Mouse (Mus musculus) forelimb bud, embryonic 11.5 days (tissue): ENCODE measurements around the gene Ank2.
A peak's percentile ranks its signal among the peaks of the same experiment; 100 is the strongest.

Experiments
- DNase-seq: peaks from one replicate; pipeline ENCODE4 v3.0.0-alpha.2; 2012; ENCODE audit warnings: low read depth, low spot score

Gene Ank2

GRCm38 (mm10) chr3:127034983-127035382 lies 464.2 kb downstream of the Ank2 start:
- no peak for DNase-seq

- DNase-seq: no peak
Measured at GRCm38 (mm10) chr3:127023992-127024391, 475.2 kb downstream of the Ank2 start.

- DNase-seq: no peak
Measured at GRCm38 (mm10) chr3:127020167-127020566, 479.0 kb downstream of the Ank2 start.

GRCm38 (mm10) chr3:127019728-127020127 lies 479.4 kb downstream of the Ank2 start:
- no peak for DNase-seq

- peak; percentile 47 for DNase-seq
Measured at GRCm38 (mm10) chr3:127019109-127019508, 480.0 kb downstream of the Ank2 start.

GRCm38 (mm10) chr3:127017523-127017922 lies 481.6 kb downstream of the Ank2 start:
- DNase-seq: no peak

- DNase-seq: no peak
Measured at GRCm38 (mm10) chr3:127015596-127015995, 483.6 kb downstream of the Ank2 start.

GRCm38 (mm10) chr3:127015175-127015574 lies 484.0 kb downstream of the Ank2 start:
- DNase-seq: no peak

- DNase-seq: no peak
Measured at GRCm38 (mm10) chr3:127013976-127014375, 485.2 kb downstream of the Ank2 start.

GRCm38 (mm10) chr3:127012525-127012924 lies 486.6 kb downstream of the Ank2 start:
- DNase-seq: peak; percentile 40

GRCm38 (mm10) chr3:127005898-127006673 lies 493.1 kb downstream of the Ank2 start:
- no peak for DNase-seq

- DNase-seq: no peak
Measured at GRCm38 (mm10) chr3:127004860-127005633, 494.1 kb downstream of the Ank2 start.

- DNase-seq: no peak
Measured at GRCm38 (mm10) chr3:127003946-127004345, 495.2 kb downstream of the Ank2 start.

- DNase-seq: no peak
Measured at GRCm38 (mm10) chr3:126998742-126999112, 500.4 kb downstream of the Ank2 start.

- peak; percentile 46 for DNase-seq
Measured at GRCm38 (mm10) chr3:126998008-126998741, 501.0 kb downstream of the Ank2 start.

GRCm38 (mm10) chr3:126997391-126998007 lies 501.7 kb downstream of the Ank2 start:
- DNase-seq: peak; percentile 50

- no peak for DNase-seq
Measured at GRCm38 (mm10) chr3:126996721-126997120, 502.4 kb downstream of the Ank2 start.

- no peak for DNase-seq
Measured at GRCm38 (mm10) chr3:126995970-126996369, 503.2 kb downstream of the Ank2 start.

- DNase-seq: no peak
Measured at GRCm38 (mm10) chr3:126994149-126994548, 505.0 kb downstream of the Ank2 start.

- no peak for DNase-seq
Measured at GRCm38 (mm10) chr3:126989936-126990335, 509.2 kb downstream of the Ank2 start.

- no peak for DNase-seq
Measured at GRCm38 (mm10) chr3:126986687-126987086, 512.5 kb downstream of the Ank2 start.

- DNase-seq: no peak
Measured at GRCm38 (mm10) chr3:126982814-126983213, 516.3 kb downstream of the Ank2 start.
